Mouse (Mus musculus): ENCODE data around the gene Pef1.

DNA sequence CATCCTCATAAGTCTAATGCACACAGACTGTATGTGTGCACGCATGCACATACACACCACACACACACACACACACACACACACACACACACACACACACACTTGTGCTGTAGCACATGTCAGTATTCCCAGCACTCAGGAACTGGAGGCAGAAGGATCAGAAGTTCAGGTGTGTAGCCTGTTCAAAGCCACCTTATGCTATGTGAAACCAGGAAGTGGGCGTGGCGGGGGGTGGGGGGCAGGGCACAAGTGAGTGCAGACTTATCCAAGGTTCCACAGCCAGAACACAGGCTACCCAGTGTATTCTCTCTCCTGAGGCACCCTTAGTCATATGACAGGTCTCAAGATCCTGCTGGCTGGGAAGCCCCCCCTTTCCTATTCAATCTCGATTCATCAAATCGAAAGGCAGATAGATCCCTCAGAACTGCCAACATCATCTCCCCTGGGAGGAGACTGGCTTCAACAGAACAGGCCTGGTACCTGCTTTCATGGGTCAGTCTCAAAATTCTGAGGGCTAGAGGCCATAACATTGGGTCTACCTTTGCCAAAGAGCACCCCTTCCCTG, 73.9 kb downstream of the Pef1 start:
- TF ChIP-seq CTCF (IDR thresholded peaks at IDR 0.05; ENCODE audit: control insufficient read depth, insufficient read depth, insufficient replicate concordance, low read depth, low read length): no peak
- no peak for TF ChIP-seq POLR2A (IDR thresholded peaks at IDR 0.05; ENCODE audit: control insufficient read depth, low read depth, low read length)

Measured in testis, adult 2 months (tissue).